Mouse (Mus musculus) G1E (cell line): Measurements from ENCODE around the gene Slc22a4.
"Not testable (repeated sequence)": the region's sequence is repeated elsewhere in the genome, so short reads cannot be mapped to it uniquely, and the experiment has no call there.

ENCODE experiments used
- CTCF ChIP-seq: IDR thresholded peaks from 2 replicates; pipeline ENCODE4 v1.5.1; 2012; ENCODE audit warnings: low read depth, low read length, inconsistent platforms, mixed read lengths
- TAL1 ChIP-seq: conservative IDR thresholded peaks from 2 replicates; pipeline ENCODE4 v1.6.1; 2012; ENCODE audit warnings: low read depth, low read length, inconsistent platforms, mixed read lengths

DNA sequence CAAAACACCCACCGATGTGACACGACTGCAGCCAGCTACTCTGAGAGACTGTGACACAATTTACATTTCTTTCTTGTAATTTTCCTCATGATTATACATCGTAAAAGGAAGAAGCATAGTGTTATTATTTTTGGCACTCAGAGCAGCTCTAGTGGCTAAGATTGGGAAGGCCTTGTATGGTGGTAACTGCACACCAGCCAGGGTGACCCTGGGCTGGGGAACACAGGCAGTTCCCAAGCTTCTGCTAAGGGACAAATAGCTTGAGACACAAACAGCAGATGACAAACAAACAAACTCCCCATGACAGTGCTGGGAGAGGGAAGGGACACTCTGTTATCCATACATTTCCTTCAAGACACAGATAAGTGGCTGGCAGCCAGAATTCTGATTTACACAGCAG is 77.8 kb downstream of the Slc22a4 start:
- TF ChIP-seq TAL1, CTCF: not testable (repeated sequence)
